7 mouse cellular contexts compared by ENCODE assay signal in the genomic region with DNA sequence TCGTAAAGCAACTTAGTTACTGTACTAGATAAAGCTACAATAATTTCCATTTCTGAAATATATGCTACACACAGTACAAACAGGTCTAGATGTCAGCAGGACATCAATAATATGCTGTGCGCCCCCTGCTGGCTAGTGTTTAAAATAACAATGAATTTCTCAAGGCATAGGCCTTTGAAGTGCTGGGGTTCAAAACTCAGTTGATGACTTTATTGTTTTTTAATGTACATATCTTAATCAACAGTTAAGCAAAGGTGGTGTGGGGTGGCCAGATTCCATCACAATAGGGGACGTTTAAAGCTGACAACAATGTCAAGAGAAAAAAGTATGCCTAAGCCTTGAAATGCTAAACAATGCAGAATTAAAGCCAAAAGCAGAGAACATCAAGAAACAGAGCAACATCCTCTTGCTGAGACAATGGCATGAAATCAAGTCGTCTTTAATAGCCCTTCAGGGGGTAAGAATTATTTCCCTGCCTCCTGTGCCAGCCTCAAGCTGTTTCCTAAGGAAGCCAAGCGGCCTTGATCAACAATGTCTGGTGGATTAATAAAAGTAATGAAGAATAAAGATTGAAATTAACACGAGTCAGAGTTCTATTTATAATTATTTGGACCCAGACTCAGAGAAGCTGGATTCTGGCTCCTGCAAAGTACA. TPM values are rescaled to one million over a fixed set of nuclear protein-coding genes. Genes with fewer than 3 reads are reported as not detected.
DNase-seq lines count a peak whose midpoint lies in the region; ATAC-seq and TF ChIP-seq lines count a peak whose summit lies in the region.

No protein-coding gene starts in this region.

- 15% methylated on average over 6 of the region's 6 CpGs for WGBS in heart, adult 2 months
- 27% methylated on average over 6 of the region's 6 CpGs for WGBS in kidney, embryonic 16.5 days
- WGBS in small intestine, adult 2 months, result 29% methylated on average over 6 of the region's 6 CpGs

- H3K4me1 ChIP-seq in heart, adult 2 months (ENCODE audit: control insufficient read depth, insufficient read depth, low read length), result peaks cover 21% of the 10 kb centered on the region
- peaks cover 17% of the 10 kb centered on the region; the same call in 1 of the 2 replicates for H3K4me1 ChIP-seq in kidney, embryonic 16.5 days (ENCODE audit: insufficient read depth, low read length)
- H3K4me1 ChIP-seq in small intestine, adult 2 months (ENCODE audit: control insufficient read depth, insufficient read depth, insufficient read length, low read length), result peaks cover 4% of the 10 kb centered on the region; the same call in 1 of the 2 replicates

- peaks cover 13% of the 10 kb centered on the region for H3K36me3 ChIP-seq in heart, adult 2 months (ENCODE audit: control insufficient read depth, insufficient read depth, low read length)
- H3K36me3 ChIP-seq in kidney, embryonic 16.5 days (ENCODE audit: insufficient read depth, low read length), result no peaks in the 10 kb centered on the region
- H3K36me3 ChIP-seq in small intestine, adult 2 months (ENCODE audit: control insufficient read depth, insufficient read depth, low read length), result no peaks in the 10 kb centered on the region

- peak overlapping the region; percentile 92 for H3K27ac ChIP-seq in heart, adult 2 months
- H3K27ac ChIP-seq in kidney, embryonic 16.5 days (ENCODE audit: low read length), result no peak overlapping the region
- peak overlapping the region; percentile 26; the same call in 1 of the 2 replicates for H3K27ac ChIP-seq in small intestine, adult 2 months (ENCODE audit: insufficient read depth, low read depth, low read length)

- 0 out of 2 replicates have a peak, but pooled peaks have one; percentile 14 for TF ChIP-seq EP300 in heart, adult 2 months (IDR thresholded peaks at IDR 0.05; ENCODE audit: insufficient read depth, low read depth, low read length)

- H3K4me2 ChIP-seq in kidney, embryonic 16.5 days (replicated peaks; ENCODE audit: low read depth, low read length), result peak overlapping the region; percentile 94

- peaks cover 7% of the 10 kb centered on the region for H3K79me2 ChIP-seq in heart, adult 2 months (replicated peaks; ENCODE audit: control insufficient read depth, insufficient read depth, low read length)

- no peak for ATAC-seq in kidney, embryonic 16.5 days (ENCODE audit: low FRiP score, low TSS enrichment)

- peak overlapping the region; percentile 46; the same call in 1 of the 2 replicates for H3K9ac ChIP-seq in heart, adult 2 months (ENCODE audit: low read depth, low read length)
- H3K9ac ChIP-seq in kidney, embryonic 16.5 days (replicated peaks; ENCODE audit: low read length), result no peak overlapping the region

- peak; percentile 88 for TF ChIP-seq CTCF in heart, adult 2 months (IDR thresholded peaks at IDR 0.05)
- no peak for TF ChIP-seq CTCF in small intestine, adult 2 months (IDR thresholded peaks at IDR 0.05; ENCODE audit: extremely low read depth, insufficient read length, insufficient replicate concordance, low read depth, low read length)

- H3K9me3 ChIP-seq in kidney, embryonic 16.5 days (ENCODE audit: low read length), result no peaks in the 10 kb centered on the region

- peak; percentile 83 for DNase-seq in CD4-positive helper T cell, adult 2 months (ENCODE audit: low read depth, low spot score)
- peak; percentile 61 for DNase-seq in ES-CJ7 (ENCODE audit: low read depth, low spot score)
- DNase-seq in cerebellum, adult 9-10 months, result peak; percentile 76
- peak; percentile 71 to 79 for DNase-seq in heart, adult 2 months
- DNase-seq in lung, postnatal 14 days, result peak; percentile 84

- no peak for TF ChIP-seq POLR2A in heart, adult 2 months (IDR thresholded peaks at IDR 0.05; ENCODE audit: insufficient read depth, low read depth, low read length)
- TF ChIP-seq POLR2A in small intestine, adult 2 months (IDR thresholded peaks at IDR 0.05; ENCODE audit: low read depth, low read length), result no peak

- H3K27me3 ChIP-seq in heart, adult 2 months (ENCODE audit: control insufficient read depth, insufficient read depth, low read length), result no peaks in the 10 kb centered on the region
- H3K27me3 ChIP-seq in kidney, embryonic 16.5 days (ENCODE audit: insufficient read depth, low read length), result no peaks in the 10 kb centered on the region; the same call in 1 of the 2 replicates
- peaks cover 17% of the 10 kb centered on the region for H3K27me3 ChIP-seq in small intestine, adult 2 months (ENCODE audit: control insufficient read depth, insufficient read depth, low read length)

- H3K4me3 ChIP-seq in heart, adult 2 months, result peak overlapping the region; percentile 100; the same call in 1 of the 2 replicates
- H3K4me3 ChIP-seq in kidney, embryonic 16.5 days (ENCODE audit: low read length), result peak overlapping the region; percentile 83
- H3K4me3 ChIP-seq in small intestine, adult 2 months (ENCODE audit: low read depth, low read length), result no peak overlapping the region

- intact Hi-C loops in heart, adult 2 months (cut with DNase I), result loop anchor here (5.0 kb wide), 3 partner anchors 55 to 165 kb away; no protein-coding TSS in a partner anchor

RNA-seq across cellular contexts. Expression of gene Tgfbr3, which starts 2.0 kb away (rescaled TPM):
- total RNA-seq in heart, adult 2 months (2021), result 10 to 100 TPM; 41.2 to 47.6 TPM
- polyA plus RNA-seq in heart, adult 2 months (2012; rRNA removed), result 27.2 and 32.6 TPM in 2 replicates
- 17.3 and 18.6 TPM in 2 replicates for polyA plus RNA-seq in kidney, embryonic 16.5 days (2015; fragmentation: Nextera tagmentation; extraction: Ambion mirVana)
- 6.2 and 7.5 TPM in 2 replicates for polyA plus RNA-seq in small intestine, adult 2 months (2012; rRNA removed)

RNA-seq across cellular contexts. Expression of gene Brdt, which starts 43.6 kb away (rescaled TPM):
- total RNA-seq in heart, adult 2 months (2021), result under 1 TPM; 0.30 to 0.47 TPM
- 0.18 and 0.38 TPM in 2 replicates for polyA plus RNA-seq in heart, adult 2 months (2012; rRNA removed)
- polyA plus RNA-seq in kidney, embryonic 16.5 days (2015; fragmentation: Nextera tagmentation; extraction: Ambion mirVana), result 1.3 and 1.5 TPM in 2 replicates
- 0.72 and 0.96 TPM in 2 replicates for polyA plus RNA-seq in small intestine, adult 2 months (2012; rRNA removed)
